Mouse (Mus musculus): ENCODE data around the gene Pxn. TPM values are rescaled to one million over a fixed set of nuclear protein-coding genes. Genes with fewer than 3 reads are reported as not detected.

The Pxn gene
- polyA plus RNA-seq, 1 experiment from 2014 or later, result 14.4 TPM

- no peaks in the 10 kb centered on the region for H3K36me3 ChIP-seq (ENCODE audit: control insufficient read depth, insufficient read depth, low read length)
- ATAC-seq (replicated peaks; ENCODE audit: insufficient number of reproducible peaks, low FRiP score, low TSS enrichment), result peak; percentile 73
- peak within 1 kb of the TSS; percentile 80 for H3K9ac ChIP-seq (ENCODE audit: low read depth, low read length)
- H3K9me3 ChIP-seq (replicated peaks; ENCODE audit: control insufficient read depth, low read length), result no peaks in the 10 kb centered on the region
- H3K27me3 ChIP-seq (ENCODE audit: control insufficient read depth, insufficient read depth, low read length), result peaks cover 22% of the 10 kb centered on the region
- H3K4me1 ChIP-seq (ENCODE audit: control insufficient read depth, insufficient read depth, low read length), result peaks cover 10% of the 10 kb centered on the region
- 8% methylated on average over 30 of the region's 30 CpGs for WGBS (ENCODE audit: insufficient replicate concordance)
- peak within 1 kb of the TSS; percentile 69 for H3K4me2 ChIP-seq
- peak within 1 kb of the TSS; percentile 55 for H3K4me3 ChIP-seq (ENCODE audit: low read depth, low read length)
- H3K27ac ChIP-seq (ENCODE audit: low read depth, low read length), result peak within 1 kb of the TSS; percentile 46; the same call in 1 of the 2 replicates
Observed at GRCm38 (mm10) chr5:115483947-115484920, 22.2 kb upstream of the Pxn start, which contains the start of gene Sirt4. Sirt4 (minus strand) TSS chr5:115484725.

DNA sequence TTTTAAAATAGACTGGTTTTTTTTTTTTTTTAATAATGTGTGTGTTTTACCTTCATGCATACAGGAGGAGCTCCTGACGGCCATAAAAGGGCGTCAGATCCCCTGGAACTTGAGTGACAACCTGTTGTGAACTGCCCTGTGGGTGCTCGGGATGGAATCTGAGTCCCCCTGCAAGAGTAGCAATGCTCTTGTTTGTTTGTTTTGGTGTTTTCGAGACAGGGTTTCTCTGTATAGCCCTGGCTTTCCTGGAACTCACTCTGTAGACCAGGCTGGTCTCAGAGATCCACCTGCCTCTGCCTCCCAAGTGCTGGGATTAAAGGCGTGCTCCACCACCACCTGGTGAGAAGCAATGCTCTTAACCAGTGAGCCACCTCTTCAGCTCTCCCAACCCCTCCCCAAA lies 21.5 kb upstream of the Pxn start:
- no peak for ATAC-seq (replicated peaks; ENCODE audit: insufficient number of reproducible peaks, low FRiP score, low TSS enrichment)
- Histone ChIP-seq H3K36me3 (ENCODE audit: control insufficient read depth, insufficient read depth, low read length) (no peaks in the 10 kb centered on the region), H3K27ac (ENCODE audit: low read depth, low read length) (no peak overlapping the region), H3K27me3 (ENCODE audit: control insufficient read depth, insufficient read depth, low read length) (peaks cover 15% of the 10 kb centered on the region), H3K9ac (ENCODE audit: low read depth, low read length) (peak overlapping the region; percentile 80), H3K4me2 (peak overlapping the region; percentile 69), H3K4me1 (ENCODE audit: control insufficient read depth, insufficient read depth, low read length) (peaks cover 10% of the 10 kb centered on the region), H3K4me3 (ENCODE audit: low read depth, low read length) (peak overlapping the region; percentile 55), H3K9me3 (replicated peaks; ENCODE audit: control insufficient read depth, low read length) (no peaks in the 10 kb centered on the region)
- 63% methylated on average over 5 of the region's 5 CpGs for WGBS (ENCODE audit: insufficient replicate concordance)

DNA sequence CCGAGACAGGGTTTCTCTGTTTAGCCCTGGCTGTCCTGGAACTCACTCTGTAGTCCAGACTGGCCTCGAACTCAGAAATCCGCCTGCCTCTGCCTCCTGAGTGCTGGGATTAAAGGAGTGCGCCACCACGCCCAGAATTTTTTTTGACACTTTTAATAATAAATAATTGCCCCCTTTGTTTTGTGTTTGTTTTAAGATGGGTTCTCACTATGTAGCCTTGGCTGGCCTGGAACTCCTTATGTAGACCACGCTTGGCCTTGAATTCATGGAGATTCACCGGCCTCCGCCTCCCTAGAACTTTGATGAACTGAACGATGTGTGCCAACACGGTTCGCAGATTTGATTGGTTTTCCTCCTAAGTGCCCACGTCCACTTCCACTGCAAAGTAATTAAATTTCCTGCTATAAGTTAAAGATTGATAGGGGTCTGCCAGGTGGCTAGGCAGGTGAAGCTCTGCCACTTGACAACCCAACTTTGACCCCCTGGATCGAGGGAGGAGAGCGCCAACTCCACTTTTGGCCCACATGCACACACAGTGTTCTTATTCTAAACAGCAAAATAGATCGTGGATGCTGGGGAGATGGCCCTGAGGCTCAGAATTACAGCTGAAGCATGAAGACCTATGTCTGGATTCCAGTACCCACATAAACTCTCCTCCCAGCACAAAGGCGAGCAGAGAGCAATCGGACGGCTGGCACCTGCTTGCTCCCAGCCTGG lies 20.8 kb upstream of the Pxn start:
- H3K27me3 ChIP-seq (ENCODE audit: control insufficient read depth, insufficient read depth, low read length), result peaks cover 11% of the 10 kb centered on the region
- no peak overlapping the region for H3K4me2 ChIP-seq
- H3K4me3 ChIP-seq (ENCODE audit: low read depth, low read length), result no peak overlapping the region
- H3K4me1 ChIP-seq (ENCODE audit: control insufficient read depth, insufficient read depth, low read length), result peaks cover 10% of the 10 kb centered on the region
- no peak overlapping the region for H3K27ac ChIP-seq (ENCODE audit: low read depth, low read length)
- no peak overlapping the region for H3K9ac ChIP-seq (ENCODE audit: low read depth, low read length)
- ATAC-seq (replicated peaks; ENCODE audit: insufficient number of reproducible peaks, low FRiP score, low TSS enrichment), result no peak
- 84% methylated on average over 18 of the region's 18 CpGs for WGBS (ENCODE audit: insufficient replicate concordance)
- H3K36me3 ChIP-seq (ENCODE audit: control insufficient read depth, insufficient read depth, low read length), result no peaks in the 10 kb centered on the region
- H3K9me3 ChIP-seq (replicated peaks; ENCODE audit: control insufficient read depth, low read length), result no peaks in the 10 kb centered on the region

- H3K9me3 ChIP-seq (replicated peaks; ENCODE audit: control insufficient read depth, low read length), result no peaks in the 10 kb centered on the region
- no peaks in the 10 kb centered on the region for H3K36me3 ChIP-seq (ENCODE audit: control insufficient read depth, insufficient read depth, low read length)
- no peak overlapping the region for H3K9ac ChIP-seq (ENCODE audit: low read depth, low read length)
- no peak for ATAC-seq (replicated peaks; ENCODE audit: insufficient number of reproducible peaks, low FRiP score, low TSS enrichment)
- H3K27ac ChIP-seq (ENCODE audit: low read depth, low read length), result no peak overlapping the region
- H3K4me3 ChIP-seq (ENCODE audit: low read depth, low read length), result no peak overlapping the region
- 54% methylated on average over 4 of the region's 4 CpGs for WGBS (ENCODE audit: insufficient replicate concordance)
- H3K4me2 ChIP-seq, result no peak overlapping the region
- peaks cover 12% of the 10 kb centered on the region for H3K4me1 ChIP-seq (ENCODE audit: control insufficient read depth, insufficient read depth, low read length)
- H3K27me3 ChIP-seq (ENCODE audit: control insufficient read depth, insufficient read depth, low read length), result peaks cover 10% of the 10 kb centered on the region; the same call in 1 of the 2 replicates
Observed at GRCm38 (mm10) chr5:115486726-115487125, 19.8 kb upstream of the Pxn start.

DNA sequence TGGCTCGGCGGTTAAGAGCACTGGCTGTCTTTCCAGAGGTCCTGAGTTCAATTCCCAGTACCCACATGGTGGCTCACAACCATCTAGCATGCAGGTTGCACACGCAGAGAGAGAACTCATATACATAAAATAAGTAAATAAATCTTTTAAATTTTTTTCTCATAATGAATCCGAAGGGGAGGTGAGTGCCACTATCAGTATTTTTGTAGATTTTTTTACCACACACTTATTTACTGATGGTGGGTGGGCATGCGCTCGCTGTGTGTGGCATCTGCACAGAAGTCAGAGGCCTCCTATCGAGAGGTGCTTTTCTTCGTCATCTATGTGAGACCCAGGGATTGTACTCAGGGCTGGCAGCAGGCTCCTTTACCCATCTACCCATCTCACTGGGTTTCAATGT lies 19.1 kb upstream of the Pxn start:
- Histone ChIP-seq H3K9me3 (replicated peaks; ENCODE audit: control insufficient read depth, low read length) (no peaks in the 10 kb centered on the region), H3K27me3 (ENCODE audit: control insufficient read depth, insufficient read depth, low read length) (peaks cover 8% of the 10 kb centered on the region; the same call in 1 of the 2 replicates), H3K36me3 (ENCODE audit: control insufficient read depth, insufficient read depth, low read length) (no peaks in the 10 kb centered on the region), H3K9ac (ENCODE audit: low read depth, low read length) (no peak overlapping the region), H3K27ac (ENCODE audit: low read depth, low read length) (no peak overlapping the region), H3K4me2 (no peak overlapping the region), H3K4me3 (ENCODE audit: low read depth, low read length) (no peak overlapping the region), H3K4me1 (ENCODE audit: control insufficient read depth, insufficient read depth, low read length) (peaks cover 16% of the 10 kb centered on the region)
- ATAC-seq (replicated peaks; ENCODE audit: insufficient number of reproducible peaks, low FRiP score, low TSS enrichment), result no peak
- 86% methylated on average over 8 of the region's 8 CpGs for WGBS (ENCODE audit: insufficient replicate concordance)

DNA sequence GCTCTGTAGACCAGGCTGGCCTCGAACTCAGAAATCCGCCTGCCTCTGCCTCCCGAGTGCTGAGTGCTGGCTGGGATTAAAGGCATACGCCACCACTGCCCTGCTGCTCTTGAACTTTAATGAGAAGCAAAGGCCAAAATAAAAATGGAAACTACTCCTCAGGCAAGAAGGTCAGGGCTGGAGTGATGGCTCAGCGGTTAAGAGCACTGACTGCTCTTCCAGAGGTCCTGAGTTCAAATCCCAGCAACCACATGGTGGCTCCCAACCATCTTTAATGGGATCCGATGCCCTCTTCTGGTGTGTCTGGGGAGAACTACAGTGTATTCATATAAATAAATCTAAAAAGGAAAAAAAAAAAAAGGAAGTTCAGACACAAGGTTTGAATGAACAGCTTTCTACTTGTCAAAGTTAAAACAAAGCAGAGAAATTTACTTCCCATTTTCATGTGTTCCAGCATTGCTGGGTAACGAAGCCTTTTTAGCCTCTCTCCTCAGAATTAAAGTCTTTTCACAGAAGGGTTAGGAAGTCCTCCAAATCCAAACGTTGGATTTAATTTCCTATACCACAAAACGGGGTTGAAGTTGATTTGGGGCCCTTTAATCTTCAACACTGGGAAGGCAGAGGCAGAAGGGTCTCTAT lies 18.4 kb upstream of the Pxn start:
- ATAC-seq (replicated peaks; ENCODE audit: insufficient number of reproducible peaks, low FRiP score, low TSS enrichment), result no peak
- Histone ChIP-seq H3K27me3 (ENCODE audit: control insufficient read depth, insufficient read depth, low read length) (0 out of 2 replicates have a peak, but pooled peaks cover 1% of the 10 kb centered on the region), H3K9ac (ENCODE audit: low read depth, low read length) (no peak overlapping the region), H3K4me3 (ENCODE audit: low read depth, low read length) (no peak overlapping the region), H3K4me2 (no peak overlapping the region), H3K27ac (ENCODE audit: low read depth, low read length) (peak overlapping the region; percentile 100; the same call in 1 of the 2 replicates), H3K36me3 (ENCODE audit: control insufficient read depth, insufficient read depth, low read length) (no peaks in the 10 kb centered on the region), H3K4me1 (ENCODE audit: control insufficient read depth, insufficient read depth, low read length) (peaks cover 14% of the 10 kb centered on the region), H3K9me3 (replicated peaks; ENCODE audit: control insufficient read depth, low read length) (no peaks in the 10 kb centered on the region)
- 74% methylated on average over 9 of the region's 9 CpGs for WGBS (ENCODE audit: insufficient replicate concordance)

- no peaks in the 10 kb centered on the region for H3K27me3 ChIP-seq (ENCODE audit: control insufficient read depth, insufficient read depth, low read length)
- WGBS (ENCODE audit: insufficient replicate concordance), result under 1% methylated on average over 38 of the region's 39 CpGs
Observed at GRCm38 (mm10) chr5:115488841-115489698, 17.4 kb upstream of the Pxn start.

More at GRCm38 (mm10) chr5:115488841-115489698, 17.4 kb upstream of the Pxn start:
- Histone ChIP-seq H3K27ac (ENCODE audit: low read depth, low read length) (peak overlapping the region; percentile 100), H3K36me3 (ENCODE audit: control insufficient read depth, insufficient read depth, low read length) (no peaks in the 10 kb centered on the region), H3K9ac (ENCODE audit: low read depth, low read length) (peak overlapping the region; percentile 91), H3K4me2 (peak overlapping the region; percentile 76), H3K4me3 (ENCODE audit: low read depth, low read length) (peak overlapping the region; percentile 38), H3K9me3 (replicated peaks; ENCODE audit: control insufficient read depth, low read length) (no peaks in the 10 kb centered on the region), H3K4me1 (ENCODE audit: control insufficient read depth, insufficient read depth, low read length) (peaks cover 14% of the 10 kb centered on the region)
- ATAC-seq (replicated peaks; ENCODE audit: insufficient number of reproducible peaks, low FRiP score, low TSS enrichment), result peak; percentile 67

All from heart, embryonic 11.5 days (tissue).